Mouse (Mus musculus): ENCODE data around the gene Olfr418.

- TF ChIP-seq POLR2A (IDR thresholded peaks at IDR 0.05; ENCODE audit: borderline replicate concordance, extremely low read depth, low read depth, low read length) (no peak), CTCF (IDR thresholded peaks at IDR 0.05; ENCODE audit: insufficient read depth, low read length) (no peak)
Observed at GRCm38 (mm10) chr1:173321593-173322248, 55.9 kb downstream of the Olfr418 start.
